Mouse (Mus musculus): Measurements from ENCODE around the gene Trove2.
"Not testable (repeated sequence)": the region's sequence is repeated elsewhere in the genome, so short reads cannot be mapped to it uniquely, and the experiment has no call there.

The Trove2 gene

DNA sequence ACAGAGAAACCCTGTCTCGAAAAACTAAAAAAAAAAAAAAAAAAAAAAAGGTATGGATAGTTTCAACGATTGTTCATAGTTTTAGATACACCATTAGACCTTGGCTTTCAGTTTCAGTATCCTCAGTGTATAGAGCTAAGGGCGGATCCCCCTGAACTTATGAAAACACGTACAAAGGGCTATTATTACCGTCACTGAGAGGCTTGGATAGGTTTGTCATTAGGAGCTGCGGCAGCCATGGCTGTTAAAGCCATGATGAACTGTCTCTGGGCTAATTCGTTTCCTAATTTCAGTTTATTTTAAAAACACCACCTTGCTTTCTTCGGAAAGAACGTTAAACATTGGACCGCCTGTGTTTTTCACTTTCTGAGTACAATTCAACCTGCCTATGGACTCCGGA is 38.1 kb downstream of the Trove2 start:
- peak; percentile 42 to 49 for DNase-seq

DNA sequence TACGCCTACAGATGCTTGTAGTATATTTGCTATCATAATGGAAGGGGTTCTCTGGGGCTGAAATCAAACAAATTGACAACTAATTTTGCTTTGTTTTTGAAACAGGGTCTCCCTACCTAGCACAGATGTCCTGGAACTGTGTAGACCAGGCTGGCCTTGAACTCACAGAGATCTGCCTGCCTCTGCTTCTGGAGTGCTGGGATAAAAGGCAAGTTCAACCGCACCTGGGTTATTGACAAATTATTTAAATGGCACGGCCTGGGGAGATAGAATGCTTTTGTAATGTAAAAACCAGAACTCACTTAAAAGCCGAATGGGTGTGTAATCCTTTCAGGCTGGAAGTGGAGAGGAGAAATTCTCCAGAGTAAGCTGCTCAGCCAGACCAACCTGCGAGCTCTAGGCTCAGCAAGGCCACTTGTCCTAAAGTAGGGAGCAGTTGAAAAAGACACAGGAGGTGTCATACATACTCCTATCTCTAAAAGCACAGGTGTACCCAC is 42.9 kb downstream of the Trove2 start:
- DNase-seq: no peak

GRCm38 (mm10) chr1:143731691-143732090 is 45.2 kb downstream of the Trove2 start:
- no peak for DNase-seq

DNA sequence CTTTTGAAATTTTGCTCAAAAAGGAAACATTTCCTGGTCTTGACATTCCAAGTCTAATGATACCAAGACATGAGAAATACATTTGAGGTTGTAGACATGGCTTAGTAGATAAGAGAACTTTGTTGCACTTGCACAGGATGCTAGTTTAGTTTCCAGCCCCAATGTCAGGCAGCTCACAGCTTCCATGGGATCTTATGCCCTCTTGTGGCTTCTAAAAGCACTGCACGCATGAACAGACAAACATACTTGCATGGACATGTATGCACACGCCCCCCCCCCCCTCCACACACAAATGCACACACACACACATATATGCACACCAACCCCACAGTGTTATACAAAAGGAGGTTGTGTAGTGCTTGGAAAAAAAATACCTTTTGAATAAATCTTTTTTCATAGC is 46.0 kb downstream of the Trove2 start:
- DNase-seq: peak; percentile 30 to 46

DNA sequence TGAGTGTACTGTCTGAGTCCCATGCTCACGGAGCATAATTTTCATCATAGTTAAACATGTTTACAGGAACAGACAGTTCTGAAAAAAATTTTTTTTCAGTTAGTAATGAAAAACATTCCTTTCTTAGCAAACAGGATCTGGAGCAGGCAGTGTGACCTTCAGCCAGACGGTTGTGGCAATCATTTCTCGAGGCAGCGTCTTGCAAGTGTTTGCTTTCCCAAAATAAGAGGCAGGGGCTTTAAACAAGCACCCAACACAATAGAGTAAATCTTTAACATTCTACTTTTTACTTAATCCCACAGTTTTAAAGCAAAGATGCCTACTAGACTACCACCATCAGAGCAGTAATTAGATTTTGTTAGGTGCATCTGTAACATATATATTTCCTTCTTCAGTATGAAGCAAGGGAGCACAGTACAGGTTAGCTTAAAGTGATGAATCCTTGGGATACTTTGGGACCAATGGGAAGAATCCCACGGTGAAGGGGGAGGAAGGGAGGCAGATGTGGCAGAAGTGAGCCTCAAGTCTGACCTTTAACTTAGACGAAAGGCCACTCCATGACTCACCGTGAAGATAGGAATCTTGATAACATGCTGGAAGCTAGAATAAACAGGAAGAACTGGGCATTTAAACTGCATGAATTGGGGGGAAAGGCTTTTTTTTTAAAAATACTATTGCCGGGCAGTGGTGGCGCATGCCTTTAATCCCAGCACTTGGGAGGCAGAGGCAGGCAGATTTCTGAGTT is 49.0 kb downstream of the Trove2 start:
- no peak for DNase-seq

DNA sequence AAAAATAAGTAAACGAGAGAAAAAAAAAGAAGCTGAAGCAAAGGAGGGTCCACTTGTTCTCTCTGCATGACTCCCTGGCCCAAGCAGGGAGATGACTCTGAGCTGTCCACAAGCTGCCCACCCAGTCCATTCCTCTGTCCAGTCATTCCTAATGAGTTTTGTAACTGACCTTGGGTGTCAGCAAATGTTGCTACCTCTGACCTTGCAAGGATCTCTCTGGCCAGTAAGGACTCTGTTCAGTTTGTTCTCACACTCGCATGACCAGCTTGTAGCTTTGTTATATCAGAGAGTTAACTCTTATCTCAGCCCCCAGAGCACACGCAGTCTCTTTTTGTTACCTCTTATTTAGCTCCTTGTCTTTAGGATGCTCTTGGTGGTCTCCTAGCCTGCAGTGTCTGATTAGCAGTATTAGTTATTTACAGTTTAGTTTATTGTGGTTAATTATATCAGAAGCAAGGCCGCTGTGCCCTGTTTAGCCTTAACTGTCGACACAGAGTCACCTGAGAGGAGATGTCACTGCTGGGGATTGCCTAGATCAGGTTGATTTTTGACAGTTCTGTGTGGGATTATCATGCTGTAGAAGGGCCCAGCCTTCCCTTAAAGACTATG is 52.3 kb downstream of the Trove2 start:
- DNase-seq: no peak

DNA sequence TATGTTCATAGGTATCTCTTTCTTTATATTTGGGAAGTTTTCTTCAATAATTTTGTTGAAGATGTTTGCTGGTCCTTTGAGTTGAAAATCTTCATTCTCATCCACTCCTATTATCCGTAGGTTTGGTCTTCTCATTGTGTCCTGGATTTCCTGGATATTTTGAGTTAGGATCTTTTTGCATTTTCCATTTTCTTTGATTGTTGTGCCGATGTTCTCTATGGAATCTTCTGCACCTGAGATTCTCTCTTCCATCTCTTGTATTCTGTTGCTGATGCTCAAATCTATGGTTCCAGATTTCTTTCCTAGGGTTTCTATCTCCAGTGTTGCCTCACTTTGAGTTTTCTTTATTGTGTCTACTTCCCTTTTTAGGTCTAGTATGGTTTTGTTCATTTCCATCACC is 60.8 kb downstream of the Trove2 start, which contains the start of gene Glrx2:
Gene Glrx2 (plus strand): TSS at position 301 of the 400 bp plus-strand sequence.
- DNase-seq: not testable (repeated sequence)

GRCm38 (mm10) chr1:143710627-143710976 is 66.3 kb downstream of the Trove2 start:
- DNase-seq: no peak

GRCm38 (mm10) chr1:143709966-143710626 is 66.8 kb downstream of the Trove2 start:
- DNase-seq: no peak

DNA sequence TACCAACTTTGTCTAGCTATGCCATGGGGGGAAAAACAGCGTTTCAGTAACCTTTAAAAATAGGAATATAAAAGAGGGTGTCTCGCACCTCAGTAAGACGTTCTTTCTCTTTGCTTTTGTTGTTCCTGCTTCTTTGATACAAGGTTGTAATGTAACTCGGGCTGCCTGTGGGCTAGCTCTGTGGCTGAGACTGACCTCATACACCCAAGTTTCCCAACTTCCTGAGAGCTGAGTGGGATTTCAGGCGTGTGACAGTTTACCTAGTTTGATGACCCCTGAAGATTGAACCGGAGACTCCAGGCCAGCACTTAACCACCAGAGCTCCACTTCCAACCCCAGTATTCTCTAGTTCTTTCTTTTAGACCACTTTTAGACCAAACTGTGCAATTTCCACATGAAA is 68.5 kb downstream of the Trove2 start:
- no peak for DNase-seq

- no peak for DNase-seq
These were observed 69.9 kb downstream of the Trove2 start for GRCm38 (mm10) chr1:143707006-143707405.

GRCm38 (mm10) chr1:143702741-143703262 is 74.1 kb downstream of the Trove2 start, which contains the start of gene Cdc73:
Gene Cdc73, minus strand, starts transcription at chr1:143702893.
- DNase-seq: peak; percentile 94 to 96

DNA sequence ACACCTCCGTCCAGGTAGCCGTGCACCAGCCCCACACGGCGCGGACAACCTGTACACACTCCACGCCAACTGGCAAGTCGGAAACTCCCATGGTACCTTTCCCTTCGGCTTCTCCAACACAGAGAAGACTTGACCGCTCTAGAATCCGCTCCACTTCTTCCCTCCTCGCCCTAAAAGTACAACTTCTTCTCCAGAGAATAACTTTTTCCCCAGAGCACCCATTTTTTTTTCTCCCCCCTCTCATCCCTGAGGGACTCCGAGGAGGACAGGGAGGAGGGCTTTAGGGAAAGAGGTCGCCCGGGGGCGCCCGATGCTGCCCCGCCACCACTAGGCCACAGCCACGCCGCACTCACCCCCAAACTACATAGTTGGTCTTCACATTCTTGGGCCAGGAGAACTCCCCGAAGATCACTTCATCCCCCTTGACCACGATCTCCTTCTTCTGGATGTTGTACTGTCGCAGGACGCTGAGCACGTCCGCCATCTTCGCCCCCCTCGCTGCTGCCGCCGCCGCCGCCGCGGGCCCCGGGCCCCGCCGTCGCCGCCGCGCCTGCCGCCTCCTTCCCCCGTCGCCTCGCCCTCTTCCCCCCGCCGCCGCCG is 74.6 kb downstream of the Trove2 start:
- no peak for DNase-seq

GRCm38 (mm10) chr1:143701736-143702135 is 75.1 kb downstream of the Trove2 start:
- DNase-seq: no peak

Measured in B cell, adult 2 months (primary cell).